Mouse (Mus musculus) stomach, postnatal 0 days (tissue): ENCODE data around the gene Rhog.

ENCODE experiments used
- CTCF ChIP-seq: IDR thresholded peaks from 2 replicates; pipeline ENCODE4 v1.5.1; 2016; ENCODE audit warnings: antibody characterized with exemption, low read depth, mild to moderate bottlenecking, moderate library complexity
- EP300 ChIP-seq: optimal IDR thresholded peaks from 2 replicates; pipeline ENCODE3; 2016; ENCODE audit warnings: antibody characterized with exemption

GRCm38 (mm10) chr7:102246265-102246664 is 9.6 kb downstream of the Rhog start:
- no peak for TF ChIP-seq EP300
- TF ChIP-seq CTCF = no peak
